Mouse (Mus musculus) liver, adult (tissue): Measurements from ENCODE around the gene Iqgap1.

ENCODE experiments used
- GATA4 ChIP-seq: IDR thresholded peaks from 2 replicates; pipeline ENCODE4 v1.6.1; 2014; ENCODE audit warnings: mild to moderate bottlenecking, low read length; ENCODE audit not compliant: insufficient replicate concordance

Gene Iqgap1

DNA sequence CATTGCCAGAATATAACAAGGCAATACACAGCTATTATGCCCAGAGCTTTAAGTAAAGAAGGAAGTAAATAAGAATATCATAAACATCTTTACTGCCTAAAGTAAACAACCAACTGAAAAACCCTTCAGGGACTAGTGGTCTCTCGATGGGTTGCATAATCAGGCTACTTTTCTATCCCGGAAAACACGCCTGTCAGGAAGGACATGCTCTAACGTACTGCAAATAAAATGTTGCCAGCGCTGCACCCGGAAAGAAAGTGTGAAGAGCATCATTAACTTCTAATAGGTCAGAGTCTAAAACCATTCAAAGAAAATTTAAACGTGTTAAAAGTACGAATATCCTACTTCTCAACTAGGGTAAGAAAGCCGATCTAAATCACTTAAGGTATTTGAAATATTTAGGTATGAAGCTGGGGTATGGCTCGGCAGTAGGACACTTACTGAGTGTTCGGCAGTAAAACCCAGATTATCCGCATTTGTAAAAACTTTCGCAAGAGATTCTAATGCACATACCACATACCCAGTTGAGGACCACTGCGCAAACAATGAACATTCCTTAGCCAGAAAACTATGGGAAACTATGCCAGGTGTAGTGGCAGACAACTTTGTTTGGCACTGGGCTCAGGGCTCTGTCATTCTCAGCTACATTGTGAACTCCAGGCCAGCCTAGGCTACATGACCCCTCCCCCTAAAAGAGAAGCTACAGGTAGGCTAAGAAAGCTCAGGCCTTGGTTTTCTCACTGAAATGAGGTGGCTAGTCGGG lies 28.8 kb downstream of the Iqgap1 start:
- TF ChIP-seq GATA4 = no peak

DNA sequence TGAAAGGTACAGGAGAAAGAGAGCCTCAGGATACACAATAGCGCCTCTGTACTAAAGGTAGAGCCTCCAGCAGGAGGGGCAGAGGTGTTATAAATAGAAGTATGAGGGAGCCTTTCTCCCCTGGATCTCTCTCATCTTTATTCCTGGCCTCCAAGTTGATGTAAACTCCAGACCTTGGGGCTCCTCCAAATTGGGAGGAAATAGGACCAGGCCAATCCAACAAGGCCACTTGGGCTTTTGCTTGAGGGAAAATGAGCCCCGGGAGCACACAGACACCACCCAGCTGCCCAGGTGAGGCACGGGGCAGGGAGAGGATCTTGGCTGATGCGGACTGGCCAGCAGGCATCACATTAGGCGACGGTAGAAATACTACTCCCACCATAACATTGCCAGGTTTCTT lies 29.5 kb downstream of the Iqgap1 start:
- TF ChIP-seq GATA4 = no peak

DNA sequence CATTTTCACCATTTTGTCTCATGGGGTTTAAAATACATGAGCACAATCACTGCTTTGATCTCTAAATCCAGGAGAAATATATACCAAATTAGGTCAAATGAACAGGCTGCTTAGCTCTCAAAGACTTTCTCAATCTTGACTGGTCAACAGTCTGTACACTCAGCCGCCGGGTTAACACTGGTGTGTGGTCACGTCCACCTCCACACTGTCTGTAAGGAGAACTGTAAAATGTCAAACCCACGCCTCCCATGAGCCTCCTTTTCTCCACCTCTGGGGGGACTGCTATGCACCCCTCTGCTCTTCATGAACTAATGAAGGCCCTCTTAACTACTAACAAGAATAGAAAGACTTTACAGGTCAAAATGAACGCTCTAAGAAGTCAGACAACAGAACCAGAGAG lies 36.2 kb downstream of the Iqgap1 start:
- no peak for TF ChIP-seq GATA4

DNA sequence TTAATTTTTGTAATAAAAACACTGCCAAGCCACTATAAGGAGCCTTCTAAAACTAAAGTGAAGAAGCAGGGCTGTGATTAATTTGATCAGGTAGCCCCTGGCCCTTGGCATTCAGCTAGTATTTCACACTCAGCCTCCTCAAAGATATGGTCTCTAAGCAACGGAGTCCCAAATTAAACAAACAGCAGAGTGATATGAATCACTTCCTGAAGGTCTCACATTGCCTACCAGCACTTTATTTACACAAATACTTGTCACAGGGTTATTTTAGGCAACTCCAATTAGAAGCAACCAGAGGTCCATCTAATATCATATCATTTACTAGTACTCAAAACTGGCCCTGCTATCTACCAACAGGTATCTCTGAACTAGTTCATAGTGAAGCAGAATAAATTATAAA lies 36.7 kb downstream of the Iqgap1 start:
- TF ChIP-seq GATA4 = no peak

DNA sequence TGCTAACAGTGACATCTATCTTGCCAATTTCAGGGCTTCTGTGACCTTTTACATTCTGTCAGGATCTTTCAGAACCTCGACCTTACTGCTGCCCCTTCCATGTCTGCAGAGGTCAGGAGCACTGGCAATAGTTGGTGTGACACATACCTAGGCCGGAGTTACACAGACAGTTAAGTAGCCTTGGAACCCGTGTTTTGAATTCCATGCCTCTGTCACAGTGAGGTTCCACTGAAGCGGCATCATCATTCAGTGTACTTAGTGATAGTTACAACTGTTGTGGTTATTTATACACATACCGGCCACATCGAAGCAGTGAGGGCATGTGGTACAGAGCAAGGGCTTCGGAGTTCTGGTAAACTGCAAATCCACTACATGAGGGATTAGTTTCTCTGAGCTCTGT lies 37.8 kb downstream of the Iqgap1 start:
- TF ChIP-seq GATA4 = no peak

DNA sequence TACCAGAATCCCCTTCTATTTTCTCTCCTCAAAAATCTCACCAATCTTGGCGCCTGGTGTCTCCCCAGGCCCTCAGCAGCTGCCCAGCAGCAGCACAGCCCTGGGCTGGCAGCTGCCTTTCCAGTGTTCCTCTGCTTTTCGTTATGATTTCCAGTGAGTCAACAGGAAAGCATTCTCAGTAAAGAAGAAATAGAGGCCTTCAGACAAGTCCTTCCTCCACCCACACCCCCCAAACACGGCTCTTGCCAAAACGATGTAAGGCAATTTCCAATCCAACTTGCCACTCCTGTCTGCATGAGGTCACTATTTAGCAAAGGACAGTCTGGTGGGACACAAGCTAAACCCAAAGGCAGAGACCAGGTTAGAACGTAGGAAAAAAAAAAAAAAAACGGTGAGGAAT lies 39.0 kb downstream of the Iqgap1 start:
- TF ChIP-seq GATA4 = no peak

DNA sequence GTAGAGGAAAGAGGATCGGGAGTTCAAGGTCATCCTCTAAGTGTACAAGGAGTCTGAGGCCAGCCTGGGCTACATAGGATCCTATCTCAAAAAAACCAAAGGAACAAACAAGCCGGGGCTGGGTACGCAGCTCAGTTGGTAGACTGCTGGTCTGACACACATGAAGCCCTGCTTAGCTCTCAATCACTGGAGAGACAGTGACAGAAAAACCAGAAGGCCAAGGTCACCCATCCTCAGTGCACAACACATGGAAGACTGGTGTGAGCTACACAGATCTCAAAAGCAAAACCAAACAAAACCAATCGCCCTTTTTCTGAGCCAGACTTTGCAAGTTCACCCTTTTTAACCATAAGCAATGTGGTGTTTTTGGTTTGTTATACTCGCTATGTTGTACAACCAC lies 41.9 kb downstream of the Iqgap1 start:
- no peak for TF ChIP-seq GATA4

DNA sequence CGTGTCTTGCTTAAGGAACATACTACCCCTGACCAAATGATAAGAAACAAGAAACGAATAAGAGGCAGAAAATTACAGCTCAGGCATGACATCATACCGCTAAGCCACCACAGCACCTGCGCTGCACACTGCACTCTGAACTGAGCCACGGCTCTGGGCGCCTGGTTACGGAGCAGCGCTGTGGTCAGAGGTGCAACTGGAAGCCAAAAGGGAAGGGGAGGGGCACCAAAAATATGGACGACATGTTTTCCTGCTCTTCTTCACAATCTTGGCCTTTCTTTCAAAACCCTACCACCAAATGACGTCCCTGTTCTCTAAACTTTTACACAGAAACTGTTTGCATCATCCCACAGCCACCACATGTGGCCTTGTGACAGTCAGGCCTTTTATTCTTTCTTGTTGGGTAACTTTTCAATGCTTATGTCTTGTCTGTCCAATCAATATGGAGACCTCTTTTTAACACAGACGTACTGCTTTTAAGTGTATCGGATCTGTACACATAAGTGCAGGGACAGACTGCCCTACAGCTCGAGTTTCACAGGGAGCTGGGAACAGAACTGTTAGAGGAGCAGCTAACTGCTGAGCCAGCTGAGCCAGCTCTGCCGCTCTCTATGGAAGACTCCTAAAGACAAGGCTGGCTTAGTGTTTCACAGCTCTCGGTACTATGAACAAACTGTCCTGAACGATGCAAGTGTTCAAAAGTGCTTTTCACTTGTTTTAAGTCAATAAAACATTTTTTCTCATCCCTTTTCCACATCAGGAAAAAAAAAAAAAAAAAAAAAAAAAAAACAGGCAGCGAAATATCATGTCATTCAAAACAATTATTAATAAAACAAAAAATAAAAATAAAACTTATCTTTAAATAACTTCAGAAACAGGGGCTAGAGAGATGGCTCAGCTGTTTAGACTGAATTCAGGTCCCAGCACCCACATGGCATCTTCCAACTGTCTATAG lies 43.3 kb downstream of the Iqgap1 start:
- no peak for TF ChIP-seq GATA4

DNA sequence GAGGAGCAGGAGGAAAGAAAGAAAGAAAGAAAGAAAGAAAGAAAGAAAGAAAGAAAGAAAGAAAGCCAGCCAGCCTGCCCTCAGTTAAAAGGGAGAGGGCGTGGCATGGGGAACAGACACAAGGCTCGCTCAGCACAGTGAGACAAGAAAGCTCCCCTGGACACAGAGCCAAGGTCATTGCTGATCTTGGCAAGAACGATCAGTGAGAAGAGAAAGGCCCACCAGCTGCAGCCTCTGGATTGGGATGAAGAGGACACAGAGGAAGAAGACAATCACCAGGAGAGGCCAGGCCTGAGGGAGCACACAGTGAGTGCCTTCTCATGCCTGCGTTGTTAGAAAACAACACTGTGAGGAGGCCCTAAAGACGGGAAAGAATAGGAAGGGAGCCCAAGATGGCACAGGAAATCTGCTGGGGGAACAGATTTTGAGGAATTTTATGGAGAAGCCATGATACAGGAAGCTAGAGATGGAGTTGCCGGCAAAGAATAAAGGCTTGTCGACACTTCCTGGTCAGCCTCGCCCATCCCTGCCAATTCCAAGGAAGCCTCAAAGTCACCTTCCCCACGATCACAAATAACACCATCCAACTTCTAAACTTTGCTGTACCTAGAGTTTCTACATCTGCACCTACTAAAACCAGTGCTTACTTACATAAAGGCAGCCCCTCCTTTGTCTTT lies 44.2 kb downstream of the Iqgap1 start:
- TF ChIP-seq GATA4 = no peak

DNA sequence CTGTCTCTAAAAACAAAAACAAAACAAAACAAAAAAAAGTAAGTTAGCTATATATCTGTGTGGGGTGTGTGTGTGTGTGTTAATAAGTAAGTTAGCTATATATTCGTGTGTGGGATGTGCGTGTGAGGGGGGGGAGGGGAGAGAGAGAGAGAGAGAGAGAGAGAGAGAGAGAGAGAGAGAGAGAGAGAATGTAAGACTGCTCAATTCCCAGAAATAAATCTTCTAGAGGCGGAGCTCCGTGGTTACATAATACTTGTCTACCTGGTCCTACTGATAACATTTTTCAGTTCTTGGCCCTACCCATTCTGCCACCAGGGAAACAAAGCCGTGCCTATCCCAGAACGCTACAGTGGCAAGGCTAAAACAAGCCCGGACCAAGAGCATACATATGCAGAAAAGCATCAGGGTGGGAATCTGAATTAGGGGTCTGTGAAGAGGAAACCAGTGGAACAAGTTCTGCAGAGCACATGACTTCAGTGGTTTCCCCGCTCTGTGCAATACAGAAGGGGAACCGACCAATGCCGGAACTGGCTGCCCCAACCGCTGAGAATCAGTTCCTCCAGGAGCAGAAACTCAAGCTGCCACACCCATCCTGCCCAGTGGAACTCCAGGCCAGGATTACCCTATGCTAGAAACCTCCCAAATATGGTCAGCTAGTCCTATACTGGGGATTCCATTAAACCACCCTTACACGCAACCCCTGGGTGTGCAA lies 46.7 kb downstream of the Iqgap1 start:
- no peak for TF ChIP-seq GATA4

DNA sequence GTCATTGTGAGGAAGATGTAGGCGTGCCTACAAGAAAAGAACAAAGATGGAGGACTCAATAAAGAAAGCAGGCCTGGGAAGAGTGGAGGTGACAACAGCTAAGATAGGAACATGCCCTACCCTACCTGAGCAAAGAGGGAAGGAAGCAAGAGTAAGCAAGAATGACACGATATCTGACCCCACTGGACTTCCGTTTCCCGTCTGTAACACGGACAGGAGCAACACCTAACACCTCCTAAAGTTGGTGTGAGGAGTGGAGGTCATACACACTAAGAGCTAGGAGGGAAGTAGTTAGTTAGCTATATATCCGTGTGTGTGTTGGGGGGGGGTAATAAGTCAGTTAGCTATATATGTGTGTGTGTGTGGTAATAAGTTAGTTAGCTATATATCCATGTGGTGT lies 47.4 kb downstream of the Iqgap1 start:
- no peak for TF ChIP-seq GATA4

DNA sequence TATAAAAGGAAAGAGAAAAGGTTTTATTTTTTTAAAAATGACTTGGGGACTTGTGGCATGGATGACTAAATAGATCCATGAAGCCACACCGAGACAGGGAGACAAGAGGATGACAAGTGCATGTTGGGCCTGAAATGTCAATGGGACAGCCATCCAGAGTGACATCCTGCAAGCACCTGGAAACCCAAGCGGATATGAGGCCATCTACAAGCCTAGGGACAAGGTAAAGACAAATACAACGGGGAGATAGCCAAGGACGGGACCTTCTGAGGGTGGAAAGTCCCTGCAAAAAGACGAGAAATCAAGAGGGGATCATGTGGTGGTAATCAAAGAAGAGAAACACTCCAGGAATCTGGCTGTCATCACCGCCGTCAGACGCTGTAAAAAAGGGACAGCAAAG lies 48.6 kb downstream of the Iqgap1 start:
- no peak for TF ChIP-seq GATA4

DNA sequence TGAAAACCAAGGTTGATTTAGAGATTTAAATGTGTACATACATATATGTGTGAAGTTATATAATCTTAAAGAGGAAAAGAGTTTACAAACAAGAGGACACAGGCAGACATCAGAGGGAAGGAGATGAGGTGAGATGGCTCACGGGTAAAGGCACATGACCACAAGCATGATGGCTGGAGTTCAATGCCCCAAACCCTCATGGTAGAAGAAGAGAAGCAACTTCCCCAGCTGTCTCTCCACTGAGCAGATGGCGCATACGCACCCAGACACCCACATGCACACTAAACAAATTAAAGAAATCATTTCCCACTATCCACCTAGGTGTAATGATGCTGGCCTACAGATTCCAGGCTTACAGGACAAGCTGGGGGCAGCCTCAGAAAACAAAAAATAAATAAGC lies 49.7 kb downstream of the Iqgap1 start:
- TF ChIP-seq GATA4 = no peak

DNA sequence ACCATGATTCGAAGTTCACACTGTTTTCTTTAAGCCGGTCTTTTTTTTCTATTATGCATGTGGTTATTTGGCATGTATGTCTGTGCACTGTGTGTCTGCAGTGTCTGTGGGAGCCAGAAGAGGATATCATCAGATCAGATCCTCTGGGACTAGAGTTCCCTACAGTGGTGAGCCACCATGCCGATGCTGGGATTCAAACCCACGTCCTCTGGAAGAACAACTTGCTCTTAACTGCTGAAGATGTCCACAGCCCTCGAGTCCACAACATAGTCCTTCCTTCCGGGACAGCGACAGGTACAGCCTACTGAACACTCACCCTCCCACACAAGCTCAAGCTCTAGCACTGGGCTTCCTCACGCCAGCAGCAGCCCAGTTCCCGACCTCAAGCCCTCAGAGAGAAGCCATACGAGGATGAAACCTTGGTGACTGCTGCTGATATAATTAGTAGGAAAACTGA lies 50.3 kb downstream of the Iqgap1 start:
- no peak for TF ChIP-seq GATA4

DNA sequence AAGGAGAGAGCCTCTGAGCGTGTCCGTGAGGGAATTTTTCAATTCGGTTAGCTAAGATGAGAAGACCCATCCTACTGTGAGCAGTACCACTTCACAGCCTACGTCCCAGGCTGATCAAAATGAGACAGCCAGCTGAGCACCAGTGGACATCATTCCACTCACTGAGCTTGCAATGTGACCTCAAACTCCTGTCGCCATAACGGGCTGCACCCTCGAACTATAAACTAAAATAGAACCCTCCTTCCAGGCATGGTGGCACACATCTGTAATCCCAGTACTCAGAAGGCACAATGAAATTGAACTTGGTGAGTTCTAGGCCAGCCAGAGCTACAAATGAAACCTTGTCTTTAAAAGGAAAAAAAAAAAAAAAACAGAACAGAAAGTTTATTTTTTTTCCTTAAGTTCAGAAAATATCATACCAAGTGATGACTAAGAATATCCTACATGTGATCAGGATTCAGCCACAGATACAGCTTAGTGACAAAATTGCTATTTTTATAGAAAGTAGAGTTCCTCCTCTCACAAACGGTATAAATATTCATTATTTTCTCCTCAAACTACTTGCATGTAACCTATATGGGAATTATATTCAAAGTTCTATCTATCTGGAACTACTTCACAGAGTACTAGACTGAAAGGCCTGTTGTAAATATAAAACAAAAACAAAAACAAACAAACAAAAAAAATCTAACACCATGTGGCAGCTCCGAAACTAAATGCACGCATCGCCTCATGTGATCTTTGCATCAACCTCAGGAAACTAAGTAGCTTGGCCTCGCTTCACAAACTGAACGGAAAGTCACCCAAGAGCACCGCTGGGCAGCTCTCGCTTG lies 50.9 kb downstream of the Iqgap1 start:
- no peak for TF ChIP-seq GATA4
